Mouse (Mus musculus) adipocyte (in vitro differentiated cells): Measurements from ENCODE around the gene Gfpt2.
"Not testable (repeated sequence)": the region's sequence is repeated elsewhere in the genome, so short reads cannot be mapped to it uniquely, and the experiment has no call there.

Source experiments
- DNase-seq: peaks from one replicate; pipeline ENCODE4 v3.0.0-alpha.2; 2016; ENCODE audit warnings: low spot score

Gene Gfpt2

DNA sequence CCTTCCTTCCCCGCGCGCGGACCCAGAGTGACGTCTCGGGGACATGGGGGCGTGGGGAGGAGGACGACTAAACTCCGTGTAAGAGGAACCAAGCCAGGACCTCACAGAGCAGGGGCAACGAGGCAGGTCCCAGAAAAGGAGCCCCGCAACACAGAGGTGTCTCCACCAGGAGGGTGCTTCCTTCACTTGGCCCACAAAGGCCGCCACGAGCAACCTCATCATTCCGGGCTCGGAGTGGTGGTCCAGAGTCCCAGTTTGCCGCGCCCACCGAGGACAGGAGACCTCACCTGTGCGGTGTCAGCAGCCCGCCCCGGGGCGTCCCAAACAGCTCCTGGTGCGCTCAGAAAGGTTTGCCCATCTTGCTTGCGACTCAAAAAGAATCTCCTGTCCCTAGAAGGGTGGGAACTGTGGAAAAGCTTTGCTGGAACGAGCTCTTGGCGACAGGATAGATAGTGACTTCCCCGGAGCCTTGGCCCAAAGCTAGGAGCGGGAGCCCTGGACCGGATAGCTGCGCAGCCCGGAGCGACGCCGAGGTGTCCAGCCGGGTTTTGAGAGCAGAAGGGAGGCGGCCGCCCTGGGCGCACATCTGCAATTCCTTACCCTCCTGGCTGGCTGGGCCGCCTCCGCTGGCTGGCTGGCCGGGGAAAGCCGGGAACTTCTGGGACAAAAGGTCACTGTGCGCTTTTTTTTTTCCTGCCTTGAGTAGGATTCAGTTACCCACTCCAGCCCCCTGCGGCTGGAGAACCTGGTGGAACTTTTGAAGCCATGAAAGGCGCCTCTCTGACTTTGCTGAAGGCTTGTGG lies 565 bp downstream of the Gfpt2 start:
- no peak for DNase-seq

DNA sequence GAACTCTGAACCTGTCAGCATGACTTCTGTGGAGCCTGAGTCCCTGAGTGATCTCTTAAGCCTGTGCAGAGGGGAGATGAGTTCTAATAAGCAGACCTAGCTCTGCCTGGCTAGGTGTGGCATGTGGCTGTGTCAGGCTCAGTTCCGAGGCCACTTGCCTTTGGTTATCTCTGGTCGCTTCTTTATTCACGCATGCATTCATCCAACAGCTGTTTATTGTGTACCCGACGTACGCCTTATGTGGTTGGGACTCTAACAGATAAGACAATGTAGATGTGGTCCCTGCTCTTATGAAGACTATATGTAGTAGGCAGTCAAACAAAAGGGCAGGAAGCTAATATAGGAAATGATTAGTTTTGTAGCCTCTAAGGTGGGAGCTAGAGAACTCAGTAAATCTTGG lies 5.0 kb downstream of the Gfpt2 start:
- DNase-seq, result no peak

DNA sequence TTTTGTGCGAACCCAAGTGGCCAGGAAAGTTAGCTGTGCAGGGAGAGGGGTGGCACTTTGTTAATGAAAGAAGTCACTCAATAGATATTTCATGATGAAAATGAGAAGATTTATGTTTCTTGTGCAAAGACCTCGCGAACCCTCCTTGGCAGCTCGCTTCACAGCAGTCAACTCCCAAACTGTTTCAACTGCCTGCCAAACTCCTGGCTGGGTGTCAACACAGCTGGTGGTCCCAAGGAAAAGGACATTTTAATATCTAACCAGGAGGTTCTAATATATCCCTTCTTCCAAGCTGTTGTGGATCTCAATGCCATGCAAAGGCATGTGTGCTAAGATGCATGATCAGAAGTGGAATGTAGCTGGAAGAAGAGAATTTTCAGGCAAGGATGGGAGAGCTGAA lies 7.5 kb downstream of the Gfpt2 start:
- DNase-seq, result no peak

DNA sequence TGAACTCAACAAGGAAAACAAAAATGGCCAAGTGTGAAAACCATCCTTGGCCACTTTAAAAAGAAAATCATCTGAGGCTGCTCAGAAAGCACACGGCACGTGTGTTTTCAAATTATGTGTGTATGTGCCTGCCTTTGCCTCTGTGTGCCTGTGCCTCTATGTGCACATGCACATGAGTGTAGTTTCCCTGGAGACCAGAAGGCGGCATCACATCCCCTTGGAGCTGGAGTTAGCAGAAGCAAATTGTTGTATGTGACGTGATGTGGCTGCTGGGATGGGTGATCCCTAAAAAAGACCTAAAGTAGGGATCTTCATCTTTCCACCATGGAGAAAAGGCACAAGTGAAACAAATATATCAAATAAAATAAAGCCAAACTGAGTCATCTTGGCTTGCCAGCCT lies 9.8 kb downstream of the Gfpt2 start:
- DNase-seq, result no peak

DNA sequence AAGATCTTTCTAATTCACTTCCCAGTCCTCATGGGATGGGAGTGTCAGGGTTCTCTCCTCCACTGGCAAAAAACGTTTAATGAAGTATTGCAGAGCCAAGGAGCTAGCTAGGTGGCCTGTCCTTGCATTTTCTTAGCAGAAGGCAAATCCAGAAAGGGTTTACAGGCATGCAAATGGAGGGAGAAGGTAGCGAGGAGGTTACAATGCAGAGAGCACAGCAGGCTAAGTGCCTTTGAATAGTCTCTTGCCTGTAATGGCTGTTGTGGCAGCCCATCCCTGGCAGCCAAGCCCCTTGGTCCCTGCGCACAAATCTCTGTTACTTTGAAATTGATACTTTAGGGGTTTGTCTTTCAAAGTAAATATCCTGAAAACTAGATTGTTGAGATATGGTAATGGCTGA lies 12.2 kb downstream of the Gfpt2 start:
- DNase-seq, result no peak

DNA sequence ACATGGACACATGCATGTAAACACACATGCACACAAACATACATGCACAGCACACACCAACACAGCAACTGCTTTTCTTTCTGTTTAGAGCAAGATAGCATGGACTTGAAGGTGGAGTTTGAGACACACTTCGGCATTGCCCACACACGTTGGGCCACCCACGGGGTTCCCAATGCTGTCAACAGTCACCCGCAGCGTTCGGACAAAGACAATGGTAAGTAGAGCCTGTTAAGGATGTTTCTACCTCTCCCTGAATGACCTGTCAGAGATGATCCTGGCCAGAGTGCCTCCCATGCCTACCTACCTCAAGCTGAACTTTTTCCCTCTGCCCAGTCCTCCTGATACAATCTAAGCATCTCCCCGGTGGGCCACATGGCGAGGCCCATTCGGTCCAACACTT lies 15.0 kb downstream of the Gfpt2 start:
- no peak for DNase-seq

DNA sequence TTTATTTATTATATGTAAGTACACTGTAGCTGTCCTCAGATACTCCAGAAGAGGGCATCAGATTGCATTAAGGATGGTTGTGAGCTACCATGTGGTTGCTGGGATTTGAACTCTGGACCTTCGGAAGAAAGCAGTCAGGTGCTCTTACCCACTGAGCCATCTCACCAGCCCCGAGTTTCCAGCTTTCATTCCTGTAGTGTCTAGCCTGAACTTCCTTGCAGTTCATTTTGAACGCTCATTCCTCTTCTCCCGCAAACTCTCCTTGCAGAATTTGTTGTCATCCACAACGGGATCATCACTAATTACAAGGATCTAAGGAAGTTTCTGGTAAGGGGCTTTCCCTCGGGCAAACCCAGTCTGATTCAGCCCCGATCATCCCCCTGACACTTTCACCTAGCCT lies 16.7 kb downstream of the Gfpt2 start:
- DNase-seq, result not testable (repeated sequence)

DNA sequence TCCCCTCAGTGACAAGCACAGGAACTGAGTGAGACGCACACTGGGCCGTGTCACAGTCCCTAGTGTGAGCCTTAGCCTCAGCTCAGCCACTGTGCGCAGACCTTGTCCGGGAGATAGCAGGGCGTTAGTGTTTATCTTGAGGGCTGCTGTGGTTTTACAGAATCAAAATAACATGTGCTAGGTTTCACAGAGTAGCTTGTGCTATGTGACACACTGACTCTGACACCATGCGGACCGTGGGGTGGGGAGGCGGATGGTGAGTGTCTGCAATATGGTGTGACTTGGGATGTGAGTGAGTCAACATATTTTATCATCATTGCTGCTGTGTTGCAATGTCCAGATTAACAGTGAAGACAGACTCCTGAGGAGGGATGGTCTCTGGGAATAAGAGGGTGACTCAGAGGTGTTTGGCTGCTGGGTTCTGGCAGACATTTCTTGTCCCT lies 17.1 kb downstream of the Gfpt2 start:
- peak; percentile 35 for DNase-seq

DNA sequence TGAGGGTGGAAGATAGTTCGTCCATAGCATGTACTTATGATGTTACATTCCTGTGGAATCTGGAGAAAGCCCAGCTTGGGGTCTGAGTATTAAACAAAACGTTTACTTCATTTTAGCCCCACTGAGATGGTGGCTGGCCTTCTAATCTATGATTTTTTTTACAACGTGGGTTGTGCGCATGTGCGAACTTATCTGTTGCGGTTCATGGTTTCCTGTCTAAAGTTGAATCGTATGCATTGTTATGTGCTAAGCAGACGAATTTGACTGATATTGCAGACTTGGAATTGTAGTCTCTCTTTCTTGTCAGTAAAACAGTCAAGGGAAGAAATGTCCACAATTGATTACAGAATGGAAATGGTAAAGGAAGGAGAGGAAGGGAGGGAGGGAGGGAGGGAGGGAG lies 17.9 kb downstream of the Gfpt2 start:
- no peak for DNase-seq

DNA sequence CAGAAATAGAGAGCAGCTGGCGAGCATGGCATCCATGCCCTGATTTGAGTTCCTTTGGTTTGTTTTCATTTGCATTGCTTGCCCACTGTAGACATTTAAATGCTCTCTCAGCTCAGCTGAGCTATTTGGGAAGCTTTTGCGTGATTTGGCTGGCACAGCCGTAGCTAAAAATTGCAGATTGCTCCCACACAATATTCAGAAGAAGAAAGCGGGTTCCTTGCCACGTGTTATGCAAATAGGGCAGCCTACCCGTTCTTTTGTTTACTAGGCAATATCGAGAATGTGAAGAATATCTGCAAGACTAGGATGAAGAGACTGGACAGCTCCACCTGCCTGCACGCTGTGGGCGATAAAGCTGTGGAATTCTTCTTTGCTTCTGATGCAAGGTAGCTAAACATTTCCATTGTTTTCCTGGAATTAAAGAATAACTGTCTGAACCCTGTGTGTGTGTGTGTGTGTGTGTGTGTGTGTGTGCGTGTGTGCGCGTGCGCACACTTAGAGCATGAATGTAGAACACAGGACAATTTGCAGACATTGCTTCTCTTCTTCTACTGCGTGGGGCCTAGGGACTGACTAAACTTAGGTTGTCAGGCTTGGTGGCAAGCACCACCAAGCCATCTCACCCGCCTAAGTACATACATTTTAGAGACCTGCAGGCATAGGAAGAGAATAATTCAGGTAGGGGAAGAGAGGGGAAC lies 25.0 kb downstream of the Gfpt2 start:
- DNase-seq, result no peak

DNA sequence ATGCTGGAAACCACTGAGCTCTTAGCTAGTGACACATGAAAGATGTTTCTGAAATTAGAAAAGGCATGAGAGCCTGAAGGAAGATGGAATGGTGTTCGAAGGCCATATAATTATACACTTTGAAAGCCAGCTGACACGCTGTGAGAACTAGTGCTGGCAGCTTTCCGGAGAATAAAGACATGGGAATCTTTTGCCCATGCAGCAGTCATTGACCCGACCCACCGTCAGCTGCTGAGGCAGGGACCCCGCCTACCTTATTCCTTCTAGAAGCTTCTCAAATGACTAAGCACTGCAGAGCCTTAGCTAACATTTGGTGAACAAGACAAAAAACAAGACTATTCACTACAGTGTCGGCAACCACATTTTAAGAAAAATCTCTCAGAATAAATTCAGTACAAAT lies 25.7 kb downstream of the Gfpt2 start:
- no peak for DNase-seq

DNA sequence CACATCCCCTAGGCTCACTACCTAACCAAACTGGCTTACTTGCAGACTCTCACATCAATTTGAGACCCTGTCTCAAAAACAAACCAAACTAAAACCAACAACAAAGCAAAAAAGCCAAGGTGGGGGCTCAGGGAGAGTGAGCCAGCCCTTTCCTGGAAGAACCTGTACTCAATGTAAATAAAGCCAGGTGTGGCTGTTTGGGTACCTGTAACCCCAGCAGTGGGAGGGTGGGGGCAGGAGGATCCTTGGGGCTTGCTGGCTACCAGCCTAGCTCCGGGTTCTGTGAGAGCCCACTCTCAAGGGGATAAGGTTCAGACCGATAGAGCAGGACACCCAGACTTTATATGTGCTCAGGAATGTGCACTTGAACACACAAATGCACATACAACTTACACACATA lies 26.9 kb downstream of the Gfpt2 start:
- DNase-seq, result no peak

DNA sequence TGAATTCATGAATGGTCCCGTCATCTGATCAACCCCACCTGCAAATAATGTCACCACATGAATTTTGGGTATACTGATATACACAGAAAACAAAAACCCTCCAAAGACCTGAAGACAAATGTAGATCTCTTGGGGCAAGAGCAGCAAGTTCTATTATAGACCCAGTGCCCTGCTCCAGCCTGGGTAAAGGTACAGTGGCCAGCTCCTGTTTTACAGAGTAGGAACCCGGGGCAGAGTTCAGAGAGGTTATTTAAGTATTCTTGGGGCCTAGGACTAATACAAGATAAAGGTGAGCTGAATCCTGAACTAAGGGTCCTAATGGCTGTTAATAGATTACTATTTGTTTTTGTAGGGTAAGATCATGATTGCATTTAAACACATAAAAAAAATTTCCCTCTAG lies 27.6 kb downstream of the Gfpt2 start:
- DNase-seq, result no peak

DNA sequence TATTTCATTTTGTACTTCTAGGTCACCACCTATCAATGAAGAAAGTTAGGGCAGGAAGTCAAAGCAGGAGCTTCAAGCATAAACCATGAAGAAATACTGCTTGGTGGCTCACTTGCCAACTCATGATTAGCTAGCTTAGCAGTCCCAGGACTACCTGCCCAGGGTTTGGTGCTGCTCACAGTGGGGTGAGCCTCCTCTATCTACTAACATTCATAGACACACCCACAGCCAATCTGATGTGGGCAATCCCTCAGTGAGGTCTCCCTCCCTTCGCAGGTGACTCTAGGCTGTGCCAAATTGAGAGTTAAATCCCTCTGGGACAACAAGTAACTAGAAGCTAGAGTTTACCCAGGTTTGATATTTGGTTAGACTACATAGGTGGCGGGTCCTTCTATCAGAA lies 28.4 kb downstream of the Gfpt2 start:
- DNase-seq, result no peak

DNA sequence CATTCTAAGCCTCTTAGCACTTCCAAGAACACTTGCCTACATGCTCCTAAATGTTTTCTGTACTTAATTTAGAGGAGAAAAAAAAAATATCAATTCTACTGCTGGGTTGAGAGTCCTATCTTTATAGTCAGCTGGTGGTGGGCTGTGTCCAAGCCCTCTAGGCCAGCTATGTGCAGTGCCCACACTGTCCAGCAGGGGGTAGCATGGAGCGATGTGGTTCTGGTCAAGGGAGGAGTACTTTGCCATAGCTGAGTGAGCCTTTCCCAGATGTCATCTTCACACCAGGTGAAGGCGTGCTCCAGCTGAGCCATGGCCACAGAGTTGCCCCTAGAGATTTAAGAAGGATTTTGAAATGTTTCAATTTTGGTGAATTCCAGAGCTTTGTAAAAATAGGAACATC lies 30.9 kb downstream of the Gfpt2 start:
- DNase-seq, result peak; percentile 56

DNA sequence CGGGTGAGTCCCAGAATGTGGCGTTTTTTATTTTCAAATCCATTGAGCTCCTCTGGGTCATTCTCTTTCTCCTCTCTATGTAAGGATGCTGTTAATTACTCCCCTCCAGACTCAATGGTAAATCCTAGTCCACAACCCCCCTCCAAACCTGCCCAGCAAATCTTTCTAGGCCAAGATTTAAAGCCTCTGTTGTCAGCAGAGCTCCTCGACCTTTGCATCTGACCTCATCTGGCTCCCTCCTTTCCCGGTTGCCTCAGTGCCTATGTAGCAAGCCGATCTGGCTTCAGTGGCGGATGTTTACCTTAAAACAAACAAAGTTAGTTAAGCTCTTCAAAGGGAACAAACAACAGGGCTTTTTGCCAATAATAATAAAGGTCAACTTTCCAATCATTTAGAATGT lies 33.3 kb downstream of the Gfpt2 start:
- no peak for DNase-seq

DNA sequence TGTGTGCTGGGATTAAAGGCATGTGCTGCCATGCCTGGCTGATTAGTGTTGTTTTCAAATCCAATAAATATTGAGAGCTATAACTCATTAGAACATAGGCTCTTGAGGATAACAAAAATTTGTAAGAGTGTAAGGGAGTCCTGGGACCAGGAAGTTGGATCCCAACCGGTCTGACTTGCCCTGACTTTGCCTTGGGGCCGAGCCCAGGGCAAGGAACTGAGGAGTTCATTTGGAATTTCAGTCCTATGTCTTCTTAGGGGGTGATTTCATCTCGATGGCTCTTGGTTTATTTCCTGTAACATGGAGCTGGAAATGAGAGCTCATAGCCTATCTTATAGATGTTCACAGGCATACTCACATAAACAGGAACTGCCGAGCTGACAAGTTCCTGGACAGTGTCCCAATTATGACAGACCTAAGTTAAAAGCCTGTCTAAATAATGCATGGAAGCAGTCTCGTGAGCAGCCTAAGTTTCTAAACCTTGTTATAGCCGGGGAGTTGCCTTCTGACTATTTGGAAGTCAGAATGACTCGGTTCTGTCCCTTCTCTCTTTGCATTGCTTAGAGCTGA lies 35.3 kb downstream of the Gfpt2 start:
- no peak for DNase-seq

DNA sequence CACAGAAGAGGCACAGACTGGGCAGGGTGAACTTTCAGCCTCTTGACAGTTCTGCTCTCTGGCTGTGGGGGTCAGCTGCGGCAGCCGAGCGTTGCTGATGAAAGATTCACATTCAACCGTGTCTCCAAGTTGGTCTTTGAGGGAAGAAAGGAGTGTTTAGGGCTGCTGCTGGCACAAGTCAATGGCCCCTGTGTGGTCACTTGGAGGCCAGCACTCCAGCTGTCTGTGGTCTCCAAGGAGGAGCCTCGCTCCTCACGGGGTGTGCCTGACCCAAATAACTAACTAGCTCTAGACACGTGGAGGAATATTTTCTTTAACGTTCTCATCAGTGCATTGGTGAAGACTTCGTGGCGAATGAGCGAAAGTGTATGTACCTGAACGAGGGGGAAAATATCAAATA lies 38.0 kb downstream of the Gfpt2 start:
- DNase-seq, result no peak

DNA sequence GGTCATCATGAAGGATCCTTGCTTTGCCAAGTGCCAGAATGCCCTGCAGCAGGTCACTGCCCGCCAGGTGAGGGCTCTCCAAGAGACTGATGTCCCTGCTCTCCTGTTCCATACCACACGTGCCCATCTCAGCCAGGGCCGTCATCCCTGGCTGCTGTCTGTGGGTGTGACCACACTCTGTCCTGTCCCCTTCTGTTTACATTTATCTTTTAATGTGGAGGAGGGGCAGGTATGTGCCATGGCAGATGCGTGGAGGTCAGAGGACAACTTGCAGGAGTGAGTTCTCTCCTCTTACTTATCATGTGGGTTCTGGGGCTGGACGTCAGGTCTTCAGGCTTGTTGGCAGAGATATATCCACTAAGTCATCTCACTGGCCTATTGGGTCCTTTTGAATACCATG lies 39.0 kb downstream of the Gfpt2 start:
- DNase-seq, result no peak

DNA sequence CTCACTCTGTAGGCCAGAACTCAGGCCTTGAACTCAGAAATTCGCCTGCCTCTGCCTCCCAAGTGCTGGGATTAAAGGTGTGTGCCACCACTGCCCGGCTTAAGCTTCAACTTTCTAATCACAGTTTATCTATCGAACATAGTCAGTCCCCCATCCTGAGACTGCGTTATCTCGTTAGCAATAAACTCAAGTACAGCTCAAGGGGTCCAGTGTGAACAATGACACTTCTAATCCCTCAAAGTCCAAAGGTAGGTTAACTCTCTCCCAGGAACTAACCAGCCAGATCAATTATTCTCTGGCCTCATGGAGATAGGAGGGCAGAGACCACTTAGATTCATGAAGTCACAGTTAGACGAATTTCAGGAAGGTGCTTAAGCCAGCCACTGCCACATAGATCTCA lies 40.3 kb downstream of the Gfpt2 start:
- DNase-seq, result no peak

DNA sequence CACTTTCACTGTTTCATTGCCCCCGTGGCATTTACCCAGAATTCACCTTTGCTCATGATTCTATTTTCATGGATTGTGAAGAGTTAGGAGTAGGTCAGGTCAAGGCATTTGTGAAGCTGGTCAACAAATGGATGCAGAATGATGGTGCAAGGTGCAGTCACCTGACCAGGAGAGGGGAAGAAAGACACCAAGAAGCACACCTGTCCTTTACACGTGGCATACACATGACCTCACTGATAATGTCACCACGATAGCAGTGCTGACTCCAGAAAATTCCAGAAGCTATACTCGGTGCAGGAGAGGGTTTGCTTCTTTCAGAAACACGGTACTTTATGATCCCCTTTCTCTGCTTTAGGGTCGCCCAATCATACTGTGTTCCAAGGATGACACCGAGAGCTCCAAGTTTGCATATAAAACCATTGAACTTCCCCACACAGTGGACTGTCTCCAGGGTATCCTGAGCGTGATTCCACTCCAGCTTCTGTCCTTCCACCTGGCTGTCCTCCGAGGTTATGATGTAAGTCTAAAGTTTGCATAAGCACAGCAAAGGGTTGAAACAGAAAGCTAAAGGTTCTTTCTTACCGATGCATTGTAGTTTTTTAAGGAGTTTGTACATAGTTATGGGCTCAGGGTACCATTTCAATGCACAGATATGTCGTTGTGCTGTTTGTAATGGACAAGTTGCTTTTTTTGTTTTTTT lies 41.4 kb downstream of the Gfpt2 start:
- no peak for DNase-seq

DNA sequence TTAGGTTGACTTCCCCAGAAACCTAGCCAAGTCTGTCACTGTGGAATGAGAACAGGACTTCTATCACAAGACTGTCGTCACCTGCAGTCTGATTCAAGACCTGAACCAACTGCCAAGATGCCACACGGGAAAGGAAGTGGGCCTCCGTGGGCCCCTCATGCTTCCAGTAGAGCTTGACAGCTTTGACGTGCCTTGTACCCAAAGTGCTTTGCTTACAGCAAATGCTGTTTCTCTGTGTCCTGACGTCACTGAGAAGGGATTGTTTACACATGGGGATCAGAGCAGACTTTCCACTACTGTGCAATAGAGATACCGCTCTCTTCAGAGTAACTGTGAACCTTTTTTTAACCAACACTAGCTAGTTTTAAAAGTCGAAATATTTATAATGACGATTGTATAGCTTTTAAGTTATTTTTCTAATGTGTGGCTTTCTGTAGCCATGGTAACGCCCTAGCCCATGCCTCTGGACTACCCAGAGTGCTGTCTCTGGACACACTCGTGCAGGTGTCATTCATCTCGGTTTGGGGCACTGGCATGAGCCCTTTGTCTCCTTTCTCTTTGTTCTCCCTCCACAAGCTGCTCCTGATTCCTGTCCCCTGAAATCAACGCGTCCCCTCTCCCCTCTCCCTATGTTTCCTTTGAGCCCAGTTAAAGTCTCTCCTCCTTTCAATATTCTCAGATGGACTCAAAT lies 43.9 kb downstream of the Gfpt2 start:
- no peak for DNase-seq
